Mouse (Mus musculus) gastrocnemius, adult 18-20 months (tissue): ENCODE results near the gene Nek4. TPM values are rescaled to one million over a fixed set of nuclear protein-coding genes. Genes with fewer than 3 reads are reported as not detected.

ENCODE experiments used
- DNase-seq: peaks from one replicate; pipeline ENCODE4 v3.0.0; 2021; ENCODE audit warnings: low spot score
- total RNA-seq, 2 experiments: library from RNA; stranded (reverse); gene quantifications; 2 replicates each; pipeline ENCODE4 v1.2.3; 2021

Nek4 gene
- total RNA-seq, 2 experiments from 2014 or later, result 3.9 to 4.3 TPM

GRCm38 (mm10) chr14:30959031-30959430 is 7.9 kb downstream of the Nek4 start:
- DNase-seq, result no peak

GRCm38 (mm10) chr14:30960366-30960765 is 9.2 kb downstream of the Nek4 start:
- no peak for DNase-seq

GRCm38 (mm10) chr14:30974204-30974603 is 23.0 kb downstream of the Nek4 start:
- DNase-seq, result no peak

DNA sequence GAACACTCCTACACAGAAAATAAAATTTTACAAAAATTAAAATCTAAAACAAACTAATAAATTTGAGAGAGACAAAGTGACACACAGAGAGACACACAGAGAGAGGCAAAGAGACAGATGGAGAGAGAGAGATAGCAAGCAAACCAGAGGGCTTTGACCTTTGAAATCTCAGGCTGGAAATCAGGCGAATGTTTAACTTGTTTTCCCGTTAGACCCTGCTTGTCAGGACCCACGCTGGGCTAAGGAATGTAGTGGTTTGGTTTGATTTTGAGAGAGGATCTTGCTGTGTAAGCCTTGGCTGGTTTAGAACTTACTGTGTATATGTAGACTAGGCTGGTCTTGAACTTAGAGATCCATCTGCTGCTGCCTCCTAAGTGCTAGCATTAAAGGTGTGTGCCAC is 25.0 kb downstream of the Nek4 start:
- DNase-seq, result no peak

DNA sequence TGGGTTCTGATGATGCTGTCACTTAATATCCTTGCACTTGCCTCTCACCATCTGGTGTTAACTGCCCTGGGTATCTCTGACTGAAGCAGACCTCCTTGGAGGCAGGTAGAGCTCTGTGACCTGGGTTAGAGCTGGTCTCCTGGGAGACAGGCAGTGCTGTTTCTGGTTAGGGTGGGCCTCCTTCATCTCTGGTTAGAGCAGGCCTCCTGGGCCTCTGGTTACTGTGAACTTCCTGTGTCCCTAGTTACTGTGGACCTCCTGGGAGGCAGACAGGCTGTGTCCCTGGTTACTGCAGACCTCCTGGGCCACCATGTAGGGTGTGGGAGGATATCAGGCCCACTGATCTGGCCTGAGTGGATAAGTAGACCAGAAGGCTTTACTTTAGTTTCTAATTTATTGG is 45.2 kb downstream of the Nek4 start:
- no peak for DNase-seq

DNA sequence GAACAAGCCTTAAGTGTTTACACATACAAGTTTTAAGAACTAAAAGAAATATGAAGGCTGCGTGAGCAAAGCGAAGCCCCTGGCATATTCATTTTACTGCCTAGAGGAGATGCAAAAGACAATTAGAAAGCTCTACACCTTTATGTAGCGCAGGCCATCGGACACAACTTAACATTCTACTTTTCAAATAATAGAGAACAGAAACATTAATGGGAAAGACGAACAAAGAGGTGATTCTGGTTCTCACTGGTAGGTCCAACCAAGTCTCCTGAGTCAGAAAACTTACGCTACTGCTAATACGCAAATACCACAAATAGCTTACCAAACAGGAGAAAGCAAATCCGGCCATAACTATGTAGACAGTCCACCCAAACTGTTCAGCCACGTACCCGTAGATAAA is 49.2 kb downstream of the Nek4 start:
- DNase-seq, result no peak

DNA sequence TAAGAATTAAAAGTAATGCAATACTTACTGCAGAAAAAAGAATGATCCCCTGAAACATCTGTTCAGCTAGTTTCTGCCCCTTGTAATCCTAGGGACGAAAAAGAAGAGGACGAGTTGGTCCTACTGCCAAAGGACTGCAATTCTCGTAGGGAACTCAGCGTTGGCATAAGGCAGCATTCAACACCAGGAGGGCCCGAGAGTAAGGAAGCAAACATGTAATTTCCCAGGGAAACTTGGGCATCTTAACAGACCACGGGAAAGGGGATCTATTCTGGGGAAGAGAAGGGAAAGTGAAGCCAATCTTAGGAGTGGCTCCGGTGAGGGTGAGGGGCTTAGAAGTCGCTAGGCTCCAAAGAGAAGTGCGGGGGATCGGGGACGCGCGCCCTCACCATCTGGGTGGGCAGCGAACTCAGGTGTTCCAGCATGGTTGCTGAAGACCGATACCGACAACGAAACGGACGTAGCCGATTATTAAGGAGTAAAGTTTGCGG is 49.7 kb downstream of the Nek4 start:
- DNase-seq, result no peak

DNA sequence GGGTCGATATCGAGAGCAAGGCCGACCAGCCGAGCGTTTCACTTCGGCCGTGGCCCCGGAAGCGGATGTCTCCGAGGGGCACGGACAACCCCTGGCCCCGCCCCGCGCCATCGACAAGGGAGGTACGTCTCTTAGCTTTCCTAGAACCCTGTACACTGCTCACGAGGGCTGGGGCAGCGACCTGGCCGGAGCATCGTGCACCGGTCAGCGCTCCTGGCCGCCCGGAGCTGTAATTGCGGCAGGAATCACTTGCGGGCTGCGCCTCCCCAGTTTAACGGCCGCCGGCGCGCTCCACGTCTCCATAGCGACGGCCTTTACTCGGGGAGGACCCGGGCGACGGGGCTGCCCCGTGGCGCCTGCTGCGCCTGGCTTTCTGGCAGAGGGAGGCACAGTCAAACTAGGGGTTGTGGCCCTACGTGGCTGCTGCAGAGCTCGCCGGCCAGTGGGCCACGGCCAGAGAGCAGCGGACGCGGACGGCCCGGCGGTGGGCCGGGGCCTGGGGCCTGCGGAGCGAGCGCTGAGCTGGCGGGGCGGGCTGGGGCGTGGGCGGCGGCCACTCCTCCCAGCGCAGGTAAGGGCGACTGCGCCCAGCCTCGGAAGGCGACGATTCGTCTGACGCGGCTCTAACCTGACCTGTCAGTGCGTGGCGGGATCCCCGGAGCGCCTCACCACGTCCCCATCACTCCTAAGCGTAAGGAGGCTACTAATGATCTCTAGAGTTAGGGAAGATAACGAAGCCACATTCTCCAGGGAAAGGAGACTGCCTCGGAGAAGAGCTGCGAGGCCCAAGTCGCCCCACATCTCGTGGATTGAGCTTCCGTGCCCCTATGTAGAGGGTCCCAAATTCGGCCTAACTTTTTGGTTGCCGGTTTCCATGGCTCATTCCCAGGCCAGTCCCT is 50.4 kb downstream of the Nek4 start, which contains the start of the genes Glt8d1 and Spcs1:
Glt8d1 (plus strand) TSS at position 94 of the 899 bp plus-strand sequence.
Spcs1 (minus strand) TSS at position 366 of the 899 bp plus-strand sequence.
- peak; percentile 81 for DNase-seq

DNA sequence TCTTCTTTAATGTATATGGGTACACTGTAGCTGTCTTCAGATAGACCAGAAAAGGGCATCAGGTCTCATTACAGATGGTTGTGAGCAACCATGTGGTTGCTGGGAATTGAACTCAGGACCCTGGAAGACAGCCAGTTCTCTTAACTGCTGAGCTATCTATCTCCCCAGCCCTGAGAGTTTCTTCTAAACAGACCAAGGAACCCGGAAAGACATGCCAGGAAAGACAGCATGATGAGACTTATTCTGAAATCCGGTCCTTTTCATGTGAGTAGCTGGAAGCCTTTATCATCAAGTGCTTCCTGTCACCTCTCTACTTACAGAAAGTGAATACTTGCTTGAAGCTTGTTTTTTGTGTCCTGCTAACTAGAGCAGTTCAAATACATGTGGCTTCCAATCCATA is 53.4 kb downstream of the Nek4 start:
- no peak for DNase-seq

DNA sequence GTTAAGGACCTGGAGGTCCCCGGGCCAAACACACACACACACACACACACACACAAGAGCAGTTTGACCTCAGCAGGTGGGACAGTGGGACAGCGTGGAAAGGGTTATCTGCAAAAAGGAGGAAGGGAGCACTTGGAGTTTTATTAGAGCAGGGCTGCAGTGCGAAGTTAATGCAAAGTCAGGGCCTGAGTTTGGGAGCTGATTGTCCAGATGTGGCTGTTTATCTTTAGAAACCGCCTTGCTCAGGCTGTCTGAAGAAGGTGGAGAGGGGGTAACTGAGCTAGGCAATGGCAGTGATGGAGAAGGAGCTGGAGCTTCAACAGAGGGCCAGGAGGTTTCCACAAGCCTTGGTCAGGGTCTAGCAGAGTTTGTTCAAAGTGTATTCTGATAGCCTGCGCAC is 55.6 kb downstream of the Nek4 start:
- no peak for DNase-seq

DNA sequence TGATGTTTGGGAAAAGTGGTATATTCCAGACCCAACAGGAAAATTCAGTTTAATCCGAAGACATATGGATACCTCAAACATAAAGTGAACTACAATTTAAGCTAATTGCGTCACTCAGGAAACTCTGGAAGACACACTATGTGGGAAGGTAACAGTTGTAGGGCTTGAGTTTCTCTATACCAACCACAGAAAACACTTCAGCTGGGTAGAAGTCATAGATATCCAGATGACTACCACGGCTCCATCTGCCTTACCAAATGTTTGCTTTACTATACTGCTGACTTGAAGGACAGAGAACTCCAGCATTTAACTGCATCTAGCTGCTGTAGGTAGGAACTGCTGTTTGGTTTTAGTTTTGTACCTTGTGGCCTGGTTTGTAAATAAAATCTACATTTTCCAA is 60.4 kb downstream of the Nek4 start:
- no peak for DNase-seq

GRCm38 (mm10) chr14:31013928-31014327 is 62.8 kb downstream of the Nek4 start:
- DNase-seq, result no peak

DNA sequence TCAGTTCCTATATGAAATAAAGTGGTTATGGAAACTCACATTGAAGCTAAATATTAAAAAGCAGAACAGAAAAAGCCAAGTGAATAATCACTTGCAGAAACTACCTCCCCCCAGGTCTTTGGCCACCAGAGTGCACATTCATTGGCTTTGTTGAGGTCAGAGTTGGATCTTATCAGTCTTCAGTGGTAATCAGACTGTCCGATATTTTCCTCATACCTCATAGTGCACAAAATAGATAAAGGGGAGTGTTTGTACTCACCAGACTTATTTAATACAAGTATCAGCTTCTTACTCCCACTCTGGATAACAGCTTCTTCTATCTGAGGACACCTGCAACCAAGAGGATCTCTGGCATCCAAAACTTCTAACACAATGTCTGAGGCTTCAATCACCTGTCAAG is 64.9 kb downstream of the Nek4 start:
- DNase-seq, result no peak

DNA sequence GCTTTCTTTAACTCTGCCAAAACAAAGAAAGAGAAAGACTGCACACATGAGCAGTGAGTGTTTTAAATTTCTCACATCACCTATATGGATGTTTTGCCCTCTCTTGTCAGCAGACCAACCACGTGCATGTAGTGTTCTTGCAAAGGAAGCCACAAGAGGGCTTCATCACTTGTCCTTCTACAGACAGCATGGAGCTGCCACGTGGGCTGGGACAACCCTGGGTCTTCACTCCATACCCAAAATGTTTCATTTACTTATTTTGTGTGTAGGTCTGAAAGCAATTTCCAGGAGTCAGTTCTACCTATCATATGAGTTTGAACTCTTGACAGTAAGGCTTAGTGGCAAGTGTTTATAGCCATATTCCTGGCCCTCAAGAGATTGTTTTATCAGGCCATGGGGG is 66.7 kb downstream of the Nek4 start:
- DNase-seq, result no peak

DNA sequence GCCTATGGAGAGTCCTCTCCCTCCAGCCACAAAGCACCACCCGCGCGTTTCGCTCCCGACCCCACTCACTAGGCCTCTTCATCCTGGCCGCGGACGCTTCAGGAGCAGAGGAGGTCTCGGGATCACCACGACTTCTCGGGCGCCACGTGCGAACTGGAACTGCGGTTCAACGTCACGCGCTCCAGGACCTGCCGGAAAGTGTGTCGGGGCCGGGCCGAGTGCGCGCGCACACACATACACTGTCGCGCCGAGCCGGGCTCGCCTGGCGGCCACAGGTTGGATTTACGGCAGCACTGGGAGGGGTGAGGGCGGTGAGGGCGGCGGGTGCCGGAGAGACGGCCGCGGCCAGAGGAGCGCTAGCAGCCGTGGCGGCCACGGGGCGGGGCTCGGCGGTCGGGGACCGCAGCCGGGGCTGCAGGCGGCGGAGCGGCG is 67.7 kb downstream of the Nek4 start, which contains the start of the genes Pbrm1 and Gnl3:
Pbrm1 (plus strand) TSS at position 279 of the 432 bp plus-strand sequence.
Gnl3 (minus strand) TSS at position 293 of the 432 bp plus-strand sequence.
- DNase-seq, result peak; percentile 96

GRCm38 (mm10) chr14:31019331-31020205 is 68.4 kb downstream of the Nek4 start:
- peak; percentile 57 for DNase-seq

GRCm38 (mm10) chr14:31022579-31022978 is 71.4 kb downstream of the Nek4 start:
- DNase-seq, result no peak

GRCm38 (mm10) chr14:31025785-31026184 is 74.6 kb downstream of the Nek4 start:
- no peak for DNase-seq
